Mouse (Mus musculus): ENCODE measurements at regions not wholly inside any gene's neighbourhood (a gene's known extent, or its start where the extent isn't known, plus 50 kb on each side); places are given as distances from the start of the nearest gene placed in this dataset.
A peak's percentile ranks its signal among the peaks of the same experiment; 100 is the strongest.

DNA sequence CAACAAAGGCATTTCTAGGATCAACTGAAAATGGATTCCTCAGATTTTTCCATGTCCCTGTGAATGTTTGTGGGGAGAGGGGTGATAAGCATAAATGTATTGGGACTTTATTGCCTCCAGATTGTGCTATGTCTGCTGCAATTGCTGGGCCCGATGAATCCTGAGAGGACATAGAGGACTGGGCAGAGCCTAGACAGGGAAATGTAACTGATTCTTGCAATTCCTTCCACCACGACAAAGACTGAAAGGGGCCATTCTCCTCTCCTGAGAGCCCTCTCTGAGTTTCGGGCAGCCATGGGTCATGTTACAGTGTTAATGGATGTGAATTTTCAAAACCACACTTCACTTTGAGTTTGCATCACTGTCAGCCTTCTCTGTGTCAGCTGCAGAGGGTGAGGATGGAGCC, 159.7 kb upstream of the Gdf10 start:
- Histone ChIP-seq H3K27me3 (replicated peaks; ENCODE audit: control insufficient read depth, insufficient read depth, low read length) (no peaks in the 10 kb centered on the region), H3K9ac (ENCODE audit: low read depth, low read length) (no peak overlapping the region), H3K9me3 (ENCODE audit: control insufficient read depth, low read length) (no peaks in the 10 kb centered on the region), H3K4me3 (ENCODE audit: low read depth, low read length) (no peak overlapping the region), H3K4me2 (no peak overlapping the region), H3K4me1 (replicated peaks; ENCODE audit: control insufficient read depth, insufficient read depth, low read length) (no peaks in the 10 kb centered on the region), H3K36me3 (ENCODE audit: control insufficient read depth, insufficient read depth, low read length) (no peaks in the 10 kb centered on the region), H3K27ac (ENCODE audit: low read depth, low read length) (no peak overlapping the region)
- 64% methylated on average over 3 of the region's 3 CpGs for WGBS
- ATAC-seq (replicated peaks; ENCODE audit: low FRiP score): no peak
- DNase-seq (ENCODE audit: low spot score): no peak

DNA sequence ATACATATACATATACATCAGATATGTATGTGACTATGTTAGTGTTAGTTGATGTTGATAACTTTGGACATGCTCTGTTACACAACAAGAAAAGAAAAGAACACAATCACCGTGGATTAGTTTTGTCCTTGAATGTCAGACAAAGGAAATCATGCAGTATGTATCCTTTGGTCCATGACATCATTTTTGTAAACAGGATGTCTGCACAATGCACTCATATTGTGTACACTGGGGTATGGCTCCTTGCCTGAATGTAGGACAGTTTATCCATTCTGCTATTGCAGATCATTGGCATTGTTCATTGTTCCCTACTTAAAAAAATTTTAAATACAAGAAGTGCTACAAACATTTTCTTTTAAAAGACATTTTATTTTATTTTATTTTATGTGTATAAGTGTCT, 157.6 kb upstream of the Gdf10 start:
- WGBS: 75% methylated on average over 1 of the region's 1 CpGs
- no peak overlapping the region for H3K4me2 ChIP-seq
- no peak for ATAC-seq (replicated peaks; ENCODE audit: low FRiP score)
- H3K27me3 ChIP-seq (replicated peaks; ENCODE audit: control insufficient read depth, insufficient read depth, low read length): no peaks in the 10 kb centered on the region
- H3K36me3 ChIP-seq (ENCODE audit: control insufficient read depth, insufficient read depth, low read length): no peaks in the 10 kb centered on the region
- H3K9me3 ChIP-seq (ENCODE audit: control insufficient read depth, low read length): no peaks in the 10 kb centered on the region
- no peak overlapping the region for H3K9ac ChIP-seq (ENCODE audit: low read depth, low read length)
- H3K27ac ChIP-seq (ENCODE audit: low read depth, low read length): no peak overlapping the region
- H3K4me3 ChIP-seq (ENCODE audit: low read depth, low read length): no peak overlapping the region
- DNase-seq (ENCODE audit: low spot score): no peak
- no peaks in the 10 kb centered on the region for H3K4me1 ChIP-seq (replicated peaks; ENCODE audit: control insufficient read depth, insufficient read depth, low read length)

DNA sequence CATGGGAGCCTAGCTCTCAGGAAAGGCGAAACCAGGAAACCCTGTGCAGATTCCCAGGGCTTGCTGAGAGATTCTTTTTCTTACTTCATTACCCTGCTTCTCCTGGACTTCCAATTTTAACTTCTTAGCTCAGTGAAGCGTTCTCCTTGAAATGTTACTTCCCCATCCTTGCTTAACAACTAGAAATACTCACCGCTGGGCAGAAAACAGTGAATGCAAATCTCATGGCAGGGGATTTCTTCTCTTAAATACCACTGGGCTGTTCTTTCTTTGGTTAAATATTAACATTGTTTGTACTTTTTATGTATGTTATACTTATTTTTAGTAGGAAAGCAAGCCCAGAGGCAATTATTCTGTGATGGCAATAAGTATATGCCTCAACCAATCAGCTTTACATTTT, 151.0 kb upstream of the Gdf10 start:
- Histone ChIP-seq H3K9me3 (ENCODE audit: control insufficient read depth, low read length) (no peaks in the 10 kb centered on the region), H3K4me1 (replicated peaks; ENCODE audit: control insufficient read depth, insufficient read depth, low read length) (no peaks in the 10 kb centered on the region), H3K9ac (ENCODE audit: low read depth, low read length) (no peak overlapping the region), H3K4me3 (ENCODE audit: low read depth, low read length) (no peak overlapping the region), H3K27ac (ENCODE audit: low read depth, low read length) (no peak overlapping the region), H3K27me3 (replicated peaks; ENCODE audit: control insufficient read depth, insufficient read depth, low read length) (no peaks in the 10 kb centered on the region), H3K36me3 (ENCODE audit: control insufficient read depth, insufficient read depth, low read length) (no peaks in the 10 kb centered on the region), H3K4me2 (no peak overlapping the region)
- 77% methylated on average over 3 of the region's 3 CpGs for WGBS
- ATAC-seq (replicated peaks; ENCODE audit: low FRiP score) (no peak), DNase-seq (ENCODE audit: low spot score) (no peak)

DNA sequence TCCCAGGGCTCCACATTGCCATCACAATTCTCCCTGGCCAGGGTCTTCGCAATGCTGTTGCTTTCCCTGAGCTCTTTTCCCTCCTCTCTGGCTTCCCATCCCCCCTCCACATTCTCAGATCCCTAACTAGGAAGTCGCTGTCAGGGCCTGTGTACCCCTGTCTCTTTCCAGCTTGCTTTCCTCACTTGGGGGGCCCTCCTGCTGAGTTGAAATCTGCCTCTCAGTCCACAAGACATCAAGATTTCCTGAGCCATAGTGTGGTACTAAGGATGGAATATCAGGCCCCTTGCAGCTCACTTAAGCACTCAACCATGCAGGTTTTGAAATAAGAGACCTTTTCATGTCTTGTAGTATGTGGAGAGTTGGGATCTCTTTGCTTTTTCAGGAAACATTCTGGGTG, 133.8 kb upstream of the Gdf10 start:
- Histone ChIP-seq H3K9ac (ENCODE audit: low read depth, low read length) (no peak overlapping the region), H3K36me3 (ENCODE audit: control insufficient read depth, insufficient read depth, low read length) (no peaks in the 10 kb centered on the region), H3K4me2 (no peak overlapping the region), H3K27me3 (replicated peaks; ENCODE audit: control insufficient read depth, insufficient read depth, low read length) (no peaks in the 10 kb centered on the region), H3K4me3 (ENCODE audit: low read depth, low read length) (no peak overlapping the region), H3K4me1 (replicated peaks; ENCODE audit: control insufficient read depth, insufficient read depth, low read length) (no peaks in the 10 kb centered on the region), H3K27ac (ENCODE audit: low read depth, low read length) (no peak overlapping the region), H3K9me3 (ENCODE audit: control insufficient read depth, low read length) (no peaks in the 10 kb centered on the region)
- ATAC-seq (replicated peaks; ENCODE audit: low FRiP score) (no peak), DNase-seq (ENCODE audit: low spot score) (no peak)
- 48% methylated on average over 2 of the region's 2 CpGs for WGBS

DNA sequence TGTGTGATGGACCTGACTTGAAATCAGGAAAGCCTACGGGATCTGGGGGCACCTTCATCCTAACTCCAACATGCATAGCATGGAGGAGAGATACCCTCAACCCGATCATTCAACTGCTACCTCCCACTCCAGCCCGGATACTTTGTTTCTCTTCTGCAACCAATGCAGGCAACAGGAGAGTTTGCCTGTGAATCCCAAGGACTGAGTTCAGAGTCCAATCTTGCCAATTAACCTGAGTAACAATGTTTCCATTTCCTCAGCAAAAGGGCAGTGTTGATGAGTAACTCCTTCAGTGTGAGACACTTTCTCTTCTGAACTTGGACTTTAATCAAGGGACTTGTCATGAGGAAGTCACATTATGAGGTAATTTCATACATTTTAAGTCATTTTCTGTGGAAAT, 129.1 kb upstream of the Gdf10 start:
- H3K36me3 ChIP-seq (ENCODE audit: control insufficient read depth, insufficient read depth, low read length): no peaks in the 10 kb centered on the region
- whole genome bisulfite sequencing: 75% methylated on average over 3 of the region's 3 CpGs
- H3K4me2 ChIP-seq: no peak overlapping the region
- DNase-seq (ENCODE audit: low spot score) (no peak), ATAC-seq (replicated peaks; ENCODE audit: low FRiP score) (no peak)
- no peaks in the 10 kb centered on the region for H3K4me1 ChIP-seq (replicated peaks; ENCODE audit: control insufficient read depth, insufficient read depth, low read length)
- no peak overlapping the region for H3K27ac ChIP-seq (ENCODE audit: low read depth, low read length)
- H3K4me3 ChIP-seq (ENCODE audit: low read depth, low read length): no peak overlapping the region
- H3K9ac ChIP-seq (ENCODE audit: low read depth, low read length): no peak overlapping the region
- no peaks in the 10 kb centered on the region for H3K9me3 ChIP-seq (ENCODE audit: control insufficient read depth, low read length)
- no peaks in the 10 kb centered on the region for H3K27me3 ChIP-seq (replicated peaks; ENCODE audit: control insufficient read depth, insufficient read depth, low read length)

DNA sequence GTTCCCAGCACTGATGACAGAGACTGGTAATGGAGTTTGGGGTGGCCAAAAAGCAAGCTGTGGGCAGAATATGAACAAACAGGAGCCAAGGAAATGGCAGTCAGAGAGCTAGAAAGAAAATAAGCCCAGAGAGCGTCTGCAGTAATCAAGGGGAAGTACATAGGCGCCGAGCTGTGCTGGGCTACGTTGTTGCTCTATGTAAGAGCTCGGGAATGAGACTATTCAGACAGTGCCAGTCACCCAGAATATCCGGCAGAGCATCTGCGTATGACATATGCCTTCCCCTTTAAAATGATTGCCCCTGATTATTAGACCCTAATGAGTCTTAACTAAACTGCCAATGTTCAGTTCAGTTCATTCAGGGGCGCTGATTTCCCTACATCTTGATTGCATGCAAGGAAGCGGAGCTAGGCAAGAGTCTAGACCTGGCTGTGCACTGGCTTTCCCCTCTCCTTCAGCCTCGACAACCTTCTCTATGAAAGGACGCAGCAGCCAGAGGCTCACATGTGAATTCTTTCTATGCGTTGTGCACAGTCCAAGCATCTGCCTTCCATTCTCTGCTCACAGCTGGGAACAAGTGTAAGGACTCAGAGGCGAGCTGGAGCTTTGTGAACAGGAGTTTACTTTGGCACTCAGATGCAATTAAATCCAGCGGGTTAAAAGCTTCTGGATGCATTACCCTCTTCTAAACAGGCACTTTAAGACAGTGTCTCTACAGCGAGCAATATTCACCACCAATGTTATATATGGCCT, 125.7 kb upstream of the Gdf10 start:
- 0 out of 2 replicates have a peak overlapping the region, but pooled peaks have one; percentile 9 for H3K27ac ChIP-seq (ENCODE audit: low read depth, low read length)
- DNase-seq (ENCODE audit: low spot score): no peak
- no peak for ATAC-seq (replicated peaks; ENCODE audit: low FRiP score)
- no peak overlapping the region for H3K4me2 ChIP-seq
- H3K9me3 ChIP-seq (ENCODE audit: control insufficient read depth, low read length): no peaks in the 10 kb centered on the region
- H3K27me3 ChIP-seq (replicated peaks; ENCODE audit: control insufficient read depth, insufficient read depth, low read length): no peaks in the 10 kb centered on the region
- H3K4me3 ChIP-seq (ENCODE audit: low read depth, low read length): no peak overlapping the region
- no peaks in the 10 kb centered on the region for H3K4me1 ChIP-seq (replicated peaks; ENCODE audit: control insufficient read depth, insufficient read depth, low read length)
- H3K9ac ChIP-seq (ENCODE audit: low read depth, low read length): no peak overlapping the region
- no peaks in the 10 kb centered on the region for H3K36me3 ChIP-seq (ENCODE audit: control insufficient read depth, insufficient read depth, low read length)
- WGBS: 75% methylated on average over 15 of the region's 15 CpGs

DNA sequence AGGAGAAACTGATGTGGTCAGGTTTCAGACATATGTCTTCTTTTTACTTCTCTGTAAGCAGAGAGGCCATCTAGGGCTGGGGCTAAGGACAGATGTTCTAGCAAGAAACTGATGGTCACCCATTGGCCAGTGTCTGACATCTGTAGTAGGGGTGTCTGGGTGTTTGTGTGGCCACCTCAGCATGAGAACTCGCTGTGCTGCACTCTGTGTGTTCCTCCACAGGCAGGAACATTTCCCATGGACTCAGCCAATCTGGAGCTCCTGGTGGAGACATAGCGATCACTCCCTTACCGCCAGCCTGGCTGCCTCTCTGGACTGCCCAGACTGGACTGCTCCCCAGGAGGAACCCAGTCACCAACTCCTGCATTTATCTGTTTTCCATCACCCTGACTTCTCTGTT, 119.1 kb upstream of the Gdf10 start:
- H3K9ac ChIP-seq (ENCODE audit: low read depth, low read length): no peak overlapping the region
- DNase-seq (ENCODE audit: low spot score) (no peak), ATAC-seq (replicated peaks; ENCODE audit: low FRiP score) (no peak)
- peaks cover 4% of the 10 kb centered on the region for H3K4me1 ChIP-seq (replicated peaks; ENCODE audit: control insufficient read depth, insufficient read depth, low read length)
- no peak overlapping the region for H3K27ac ChIP-seq (ENCODE audit: low read depth, low read length)
- no peak overlapping the region for H3K4me2 ChIP-seq
- 77% methylated on average over 3 of the region's 3 CpGs for WGBS
- H3K4me3 ChIP-seq (ENCODE audit: low read depth, low read length): no peak overlapping the region
- H3K27me3 ChIP-seq (replicated peaks; ENCODE audit: control insufficient read depth, insufficient read depth, low read length): no peaks in the 10 kb centered on the region
- H3K36me3 ChIP-seq (ENCODE audit: control insufficient read depth, insufficient read depth, low read length): no peaks in the 10 kb centered on the region
- no peaks in the 10 kb centered on the region for H3K9me3 ChIP-seq (ENCODE audit: control insufficient read depth, low read length)

DNA sequence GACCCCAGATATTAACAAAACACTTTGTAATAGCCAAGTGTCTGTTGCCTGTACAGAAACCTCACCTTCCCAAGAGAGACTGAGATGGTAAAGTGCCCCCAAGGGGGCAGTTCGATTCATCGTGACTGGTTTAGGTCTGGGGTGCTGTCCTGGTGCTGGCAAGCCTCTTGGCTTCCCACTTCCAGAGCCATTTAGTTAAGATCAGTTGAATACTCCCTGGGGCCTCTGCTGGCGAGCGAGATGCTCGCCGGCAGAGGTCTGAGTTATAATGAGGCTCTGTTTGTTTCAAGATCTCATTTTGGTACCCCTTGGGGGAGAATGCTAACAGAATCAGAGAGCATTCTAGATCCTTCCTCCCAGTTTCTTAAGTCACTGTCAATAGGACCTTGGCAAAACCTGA, 118.7 kb upstream of the Gdf10 start:
- Histone ChIP-seq H3K27ac (ENCODE audit: low read depth, low read length) (no peak overlapping the region), H3K27me3 (replicated peaks; ENCODE audit: control insufficient read depth, insufficient read depth, low read length) (no peaks in the 10 kb centered on the region), H3K9ac (ENCODE audit: low read depth, low read length) (no peak overlapping the region), H3K9me3 (ENCODE audit: control insufficient read depth, low read length) (no peaks in the 10 kb centered on the region), H3K4me2 (no peak overlapping the region), H3K4me1 (replicated peaks; ENCODE audit: control insufficient read depth, insufficient read depth, low read length) (peaks cover 4% of the 10 kb centered on the region), H3K36me3 (ENCODE audit: control insufficient read depth, insufficient read depth, low read length) (no peaks in the 10 kb centered on the region), H3K4me3 (ENCODE audit: low read depth, low read length) (no peak overlapping the region)
- no peak for ATAC-seq (replicated peaks; ENCODE audit: low FRiP score)
- no peak for DNase-seq (ENCODE audit: low spot score)
- WGBS: 61% methylated on average over 6 of the region's 6 CpGs

DNA sequence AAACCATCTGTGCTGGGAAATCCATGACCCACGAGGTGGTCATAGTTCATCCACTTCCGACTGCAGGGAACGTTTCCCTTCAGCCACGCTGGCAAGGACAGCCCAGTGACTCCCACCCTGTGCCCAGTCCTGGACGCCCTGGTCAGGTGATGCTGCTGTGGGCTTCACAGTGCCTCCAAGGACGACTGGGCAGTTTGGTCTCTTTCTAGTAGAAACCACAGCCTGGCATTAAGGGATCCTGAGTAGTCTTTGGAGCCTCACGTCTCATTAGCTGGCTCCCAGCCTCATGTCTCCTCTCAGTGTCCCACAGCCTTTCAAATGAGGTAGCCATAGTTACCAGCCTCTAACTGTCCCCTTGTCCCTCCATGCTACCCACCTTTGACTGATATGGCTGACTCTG, 116.2 kb upstream of the Gdf10 start:
- Histone ChIP-seq H3K27ac (ENCODE audit: low read depth, low read length) (no peak overlapping the region), H3K4me2 (no peak overlapping the region), H3K27me3 (replicated peaks; ENCODE audit: control insufficient read depth, insufficient read depth, low read length) (no peaks in the 10 kb centered on the region), H3K4me1 (replicated peaks; ENCODE audit: control insufficient read depth, insufficient read depth, low read length) (peaks cover 4% of the 10 kb centered on the region), H3K4me3 (ENCODE audit: low read depth, low read length) (no peak overlapping the region), H3K36me3 (ENCODE audit: control insufficient read depth, insufficient read depth, low read length) (no peaks in the 10 kb centered on the region), H3K9ac (ENCODE audit: low read depth, low read length) (no peak overlapping the region), H3K9me3 (ENCODE audit: control insufficient read depth, low read length) (no peaks in the 10 kb centered on the region)
- DNase-seq (ENCODE audit: low spot score) (no peak), ATAC-seq (replicated peaks; ENCODE audit: low FRiP score) (no peak)
- 59% methylated on average over 7 of the region's 7 CpGs for WGBS

All from liver, embryonic 11.5 days (tissue).